Mouse (Mus musculus): ENCODE results near the gene Gm10665. TPM values are rescaled to one million over a fixed set of nuclear protein-coding genes. Genes with fewer than 3 reads are reported as not detected.

Gm10665 gene
- polyA plus RNA-seq (2012; fragmentation: generic; extraction: Trizol) = not detected

DNA sequence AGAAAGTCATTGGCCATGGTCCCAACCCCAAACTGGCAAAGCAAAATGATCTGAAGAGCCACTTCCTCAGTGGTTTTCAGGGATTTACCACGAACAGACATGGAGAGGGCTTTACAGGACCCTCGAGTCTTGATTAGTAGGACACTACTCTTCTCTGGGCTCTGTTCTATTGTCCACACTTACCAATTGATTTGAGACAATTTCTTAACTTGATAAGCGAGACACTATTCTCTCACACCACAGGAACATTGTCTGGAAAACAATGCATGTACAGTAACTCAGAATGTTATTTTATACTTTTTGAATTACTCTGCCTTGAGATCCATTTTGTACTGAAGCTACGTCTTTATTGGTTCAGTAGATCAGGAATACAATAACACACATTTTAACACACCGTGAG, at the start of gene Gm10665:
Gene Gm10665 (minus strand): TSS at position 101 of the 400 bp plus-strand sequence.

DNA sequence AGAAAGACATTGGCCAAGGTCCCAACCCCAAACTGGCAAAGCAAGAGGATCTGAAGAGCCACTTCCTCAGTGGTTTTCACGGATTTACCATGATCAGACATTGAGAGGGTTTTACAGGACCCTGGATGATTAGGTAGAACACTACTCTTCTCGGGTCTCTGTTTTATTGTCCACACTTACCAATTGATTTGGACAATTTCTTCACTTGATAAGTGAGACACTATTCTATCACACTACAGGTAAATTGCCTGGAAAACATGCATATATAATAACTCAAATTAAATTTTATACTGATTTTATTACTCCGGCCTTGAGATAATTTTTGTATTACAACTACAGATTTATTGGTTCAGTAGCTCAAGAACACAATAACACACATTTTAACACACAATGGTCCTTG, 35.7 kb upstream of the Gm10665 start, which contains the start of gene Vmn1r151:
Gene Vmn1r151 (minus strand): TSS at position 101 of the 400 bp plus-strand sequence.

DNA sequence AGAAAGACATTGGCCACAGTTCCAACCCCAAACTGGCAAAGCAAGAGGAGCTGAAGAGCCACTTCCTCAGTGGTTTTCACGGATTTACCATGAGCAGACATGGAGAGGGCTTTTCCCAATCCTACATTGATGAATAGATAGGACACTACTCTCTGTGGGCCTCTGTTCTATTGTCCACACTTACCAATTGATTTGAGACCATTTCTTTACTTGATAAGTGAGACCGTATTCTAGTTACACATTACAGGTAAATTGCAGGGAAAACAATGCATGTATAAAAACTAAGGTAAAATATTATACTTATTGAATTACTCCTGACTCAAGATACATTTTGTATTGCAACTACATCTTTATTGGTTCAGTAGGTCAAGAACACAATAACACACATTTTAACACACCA, 25.7 kb downstream of the Gm10665 start, which contains the start of gene Vmn1r149:
Gene Vmn1r149 (minus strand): TSS at position 101 of the 400 bp plus-strand sequence.

DNA sequence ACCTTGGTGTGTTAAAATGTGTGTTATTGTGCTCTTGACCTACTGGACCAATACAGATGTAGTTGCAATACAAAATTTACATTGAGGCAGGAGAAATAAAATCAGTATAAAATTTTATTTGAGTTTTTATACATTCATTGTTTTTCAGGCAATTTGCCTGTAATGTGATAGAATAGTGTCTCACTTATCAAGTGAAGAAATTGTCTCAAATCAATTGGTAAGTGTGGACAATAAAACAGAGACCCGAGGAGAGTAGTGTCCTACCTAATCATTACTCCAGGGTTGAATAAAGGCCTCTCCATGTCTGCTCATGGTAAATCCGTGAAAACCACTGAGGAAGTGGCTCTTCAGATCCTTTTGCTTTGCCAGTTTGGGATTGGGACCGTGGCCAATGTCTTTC, 50.6 kb downstream of the Gm10665 start, which contains the start of gene Vmn1r148:
Gene Vmn1r148 (plus strand): TSS at position 301 of the 400 bp plus-strand sequence.

Other genes starting within 250 kb of the Gm10665 start
- not detected for gene Gm8453, start 234.6 kb downstream of the Gm10665 start, polyA plus RNA-seq (2012; fragmentation: generic; extraction: Trizol)
- not detected for gene Gm4187, start 134.4 kb downstream of the Gm10665 start, polyA plus RNA-seq (2012; fragmentation: generic; extraction: Trizol)
- gene Gm8660, start 93.0 kb downstream of the Gm10665 start, polyA plus RNA-seq (2012; fragmentation: generic; extraction: Trizol) = not detected
- gene Vmn1r148, start 50.5 kb downstream of the Gm10665 start, polyA plus RNA-seq (2012; fragmentation: generic; extraction: Trizol) = not detected
- not detected for gene Vmn1r149, start 25.8 kb downstream of the Gm10665 start, polyA plus RNA-seq (2012; fragmentation: generic; extraction: Trizol)
- not detected for gene Vmn1r151, start 35.6 kb upstream of the Gm10665 start, polyA plus RNA-seq (2012; fragmentation: generic; extraction: Trizol)
- gene Vmn1r152, start 58.9 kb upstream of the Gm10665 start, polyA plus RNA-seq (2012; fragmentation: generic; extraction: Trizol) = not detected
- gene Gm8677, start 70.8 kb upstream of the Gm10665 start, polyA plus RNA-seq (2012; fragmentation: generic; extraction: Trizol) = not detected
- not detected for gene Gm4201, start 101.3 kb upstream of the Gm10665 start, polyA plus RNA-seq (2012; fragmentation: generic; extraction: Trizol)
- gene Gm4565, start 124.1 kb upstream of the Gm10665 start, polyA plus RNA-seq (2012; fragmentation: generic; extraction: Trizol) = not detected
- not detected for gene Vmn1r155, start 193.9 kb upstream of the Gm10665 start, polyA plus RNA-seq (2012; fragmentation: generic; extraction: Trizol)
- not detected for gene Gm8693, start 228.2 kb upstream of the Gm10665 start, polyA plus RNA-seq (2012; fragmentation: generic; extraction: Trizol)